Mouse (Mus musculus) CH12.LX (cell line): ENCODE measurements at regions not wholly inside any gene's neighbourhood (a gene's known extent, or its start where the extent isn't known, plus 50 kb on each side); places are given as distances from the start of the nearest gene placed in this dataset.

Experiments
- DNase-seq: peaks from one replicate; pipeline ENCODE4 v3.0.0-alpha.2; 2013; ENCODE audit errors: extremely low read depth
- H3K27ac ChIP-seq: 2 replicates; pipeline ENCODE4 v1.5.1; 2012; ENCODE audit warnings: low read depth, mild to moderate bottlenecking, control low read depth, moderate library complexity; ENCODE audit not compliant: insufficient read depth
- H3K27me3 ChIP-seq: replicated peaks from 2 replicates; pipeline ENCODE3; 2012; ENCODE audit warnings: inconsistent platforms
- H3K36me3 ChIP-seq, 2 experiments: replicated peaks in 1 of 2; 2 replicates each; pipeline versions ENCODE3 to v1.6.1; 2012; ENCODE audit warnings: inconsistent platforms in 1 of 2, low read length in 1 of 2, mild to moderate bottlenecking in 1 of 2, mixed read lengths in 1 of 2, moderate library complexity in 1 of 2; ENCODE audit not compliant: control insufficient read depth in 1 of 2, insufficient read depth in 1 of 2
- H3K4me1 ChIP-seq, 2 experiments: 2 replicates each; pipeline ENCODE4 v1.6.1; 2012; ENCODE audit warnings: inconsistent platforms in 1 of 2, moderate library complexity in 1 of 2; ENCODE audit not compliant: insufficient read depth in 2 of 2, control insufficient read depth in 1 of 2
- H3K4me2 ChIP-seq: 2 replicates; pipeline ENCODE4 v1.6.1; 2012; ENCODE audit warnings: low read depth, mild to moderate bottlenecking, control low read depth; ENCODE audit not compliant: poor library complexity, insufficient read depth, severe bottlenecking
- H3K4me3 ChIP-seq, 3 experiments: fragments of 150-350 bp in 1 of 3; sonication (generic) in 1 of 3; replicated peaks in 1 of 3; 2 replicates each; pipeline versions ENCODE3 to v1.5.1; 2011 to 2012; ENCODE audit warnings: low read depth in 2 of 3, low read length in 2 of 3, mild to moderate bottlenecking in 2 of 3, moderate library complexity in 2 of 3, control low read depth in 1 of 3, improper control_type of control experiment in 1 of 3, inconsistent platforms in 1 of 3, mixed read lengths in 1 of 3; ENCODE audit not compliant: poor library complexity in 1 of 3
- H3K79me2 ChIP-seq: replicated peaks from 2 replicates; pipeline ENCODE4 v1.6.1; 2012; ENCODE audit warnings: mild to moderate bottlenecking, moderate library complexity; ENCODE audit not compliant: control insufficient read depth, poor library complexity, insufficient read depth, severe bottlenecking; ENCODE audit errors: extremely low read depth
- H3K9ac ChIP-seq: 2 replicates; pipeline ENCODE4 v1.6.1; 2012; ENCODE audit warnings: low read depth, mild to moderate bottlenecking, control low read depth, moderate library complexity; ENCODE audit not compliant: insufficient read depth
- H3K9me3 ChIP-seq: replicated peaks from 2 replicates; pipeline ENCODE3; 2012; ENCODE audit warnings: low read length, inconsistent platforms, mixed read lengths
- E2F4 ChIP-seq: IDR thresholded peaks from 2 replicates; pipeline ENCODE4 v1.6.1; 2011; ENCODE audit warnings: low read depth, low read length, improper control_type of control experiment; ENCODE audit not compliant: insufficient replicate concordance
- ELF1 ChIP-seq: IDR thresholded peaks from 2 replicates; pipeline ENCODE4 v1.6.1; 2014; ENCODE audit warnings: low read depth, mild to moderate bottlenecking, inconsistent platforms, low read length, improper control_type of control experiment
- ETS1 ChIP-seq: conservative IDR thresholded peaks from 2 replicates; pipeline ENCODE4 v1.6.1; 2012; ENCODE audit warnings: low read depth, mild to moderate bottlenecking, inconsistent platforms, low read length, improper control_type of control experiment, moderate library complexity
- GABPA ChIP-seq: IDR thresholded peaks from 2 replicates; pipeline ENCODE4 v1.6.1; 2012; ENCODE audit warnings: low read depth, low read length, improper control_type of control experiment, inconsistent platforms; ENCODE audit not compliant: insufficient replicate concordance
- HCFC1 ChIP-seq: IDR thresholded peaks from 2 replicates; pipeline ENCODE4 v1.6.1; 2012; ENCODE audit warnings: low read depth, mild to moderate bottlenecking, inconsistent platforms, low read length, improper control_type of control experiment
- JUN ChIP-seq: IDR thresholded peaks from 2 replicates; pipeline ENCODE4 v1.6.1; 2011; ENCODE audit warnings: low read depth, mild to moderate bottlenecking, low read length, improper control_type of control experiment, moderate library complexity; ENCODE audit not compliant: insufficient read depth
- MAX ChIP-seq: IDR thresholded peaks from 2 replicates; pipeline ENCODE4 v1.6.1; 2011; ENCODE audit warnings: low read length, improper control_type of control experiment
- MEF2A ChIP-seq: IDR thresholded peaks from 2 replicates; pipeline ENCODE4 v1.6.1; 2014; ENCODE audit warnings: low read depth, mild to moderate bottlenecking, inconsistent platforms, low read length, improper control_type of control experiment, borderline replicate concordance
- MXI1 ChIP-seq: IDR thresholded peaks from 2 replicates; pipeline ENCODE4 v1.6.1; 2011; ENCODE audit warnings: mild to moderate bottlenecking, low read depth, low read length, improper control_type of control experiment
- MYC ChIP-seq: IDR thresholded peaks from 2 replicates; pipeline ENCODE4 v1.6.1; 2011; ENCODE audit warnings: low read depth, mild to moderate bottlenecking, improper control_type of control experiment, low read length
- NELFE ChIP-seq: IDR thresholded peaks from 2 replicates; pipeline ENCODE4 v1.6.1; 2011; ENCODE audit warnings: low read depth, low read length, improper control_type of control experiment
- POLR2A ChIP-seq: IDR thresholded peaks from 2 replicates; pipeline ENCODE4 v1.6.1; 2011; ENCODE audit warnings: low read depth, mild to moderate bottlenecking, improper control_type of control experiment, low read length
- POLR2AphosphoS2 ChIP-seq: IDR thresholded peaks from 2 replicates; pipeline ENCODE4 v1.6.1; 2011; ENCODE audit warnings: low read depth, low read length, improper control_type of control experiment
- RAD21 ChIP-seq: IDR thresholded peaks from 2 replicates; pipeline ENCODE4 v1.6.1; 2011; ENCODE audit warnings: low read depth, mild to moderate bottlenecking, low read length, improper control_type of control experiment, moderate library complexity
- RCOR1 ChIP-seq: conservative IDR thresholded peaks from 2 replicates; pipeline ENCODE4 v1.6.1; 2012; ENCODE audit warnings: low read depth, mild to moderate bottlenecking, inconsistent platforms, low read length, improper control_type of control experiment
- SMC3 ChIP-seq: IDR thresholded peaks from 2 replicates; pipeline ENCODE4 v1.6.1; 2011; ENCODE audit warnings: low read depth, low read length, improper control_type of control experiment
- UBTF ChIP-seq: IDR thresholded peaks from 2 replicates; pipeline ENCODE4 v1.6.1; 2012; ENCODE audit warnings: low read depth, mild to moderate bottlenecking, inconsistent platforms, low read length, improper control_type of control experiment, moderate library complexity
- USF1 ChIP-seq: IDR thresholded peaks from 2 replicates; pipeline ENCODE4 v1.6.1; 2014; ENCODE audit warnings: low read depth, mild to moderate bottlenecking, inconsistent platforms, low read length, improper control_type of control experiment
- ZC3H11A ChIP-seq: IDR thresholded peaks from 2 replicates; pipeline ENCODE4 v1.6.1; 2012; ENCODE audit warnings: low read depth, mild to moderate bottlenecking, inconsistent platforms, low read length, improper control_type of control experiment
- ZKSCAN1 ChIP-seq: IDR thresholded peaks from 2 replicates; pipeline ENCODE4 v1.6.1; 2012; ENCODE audit warnings: low read depth, inconsistent platforms, low read length, improper control_type of control experiment, borderline replicate concordance
- ZMIZ1 ChIP-seq: IDR thresholded peaks from 2 replicates; pipeline ENCODE4 v1.6.1; 2012; ENCODE audit warnings: low read depth, mild to moderate bottlenecking, inconsistent platforms, low read length, improper control_type of control experiment
- ZNF384 ChIP-seq: IDR thresholded peaks from 2 replicates; pipeline ENCODE4 v1.6.1; 2012; ENCODE audit warnings: low read depth, low read length, improper control_type of control experiment, inconsistent platforms
- dilution Hi-C: fragments of 300-500 bp; cut with MboI; formaldehyde crosslinking; loops from 2 replicates; pipeline ENCODE4 v1.14.3; 2020; ENCODE audit warnings: low sequenced_read_pairs; ENCODE audit not compliant: extremely low pct_unique_long_range_greater_than_20kb, extremely low pct_ligation_motif_present
- in situ Hi-C: fragments of 300-500 bp; cut with MboI; formaldehyde crosslinking; loops from 3 replicates; pipeline ENCODE4 v1.14.3; 2019; ENCODE audit warnings: low sequenced_read_pairs, low pct_ligation_motif_present, low pct_unique_long_range_greater_than_20kb, mixed read lengths

DNA sequence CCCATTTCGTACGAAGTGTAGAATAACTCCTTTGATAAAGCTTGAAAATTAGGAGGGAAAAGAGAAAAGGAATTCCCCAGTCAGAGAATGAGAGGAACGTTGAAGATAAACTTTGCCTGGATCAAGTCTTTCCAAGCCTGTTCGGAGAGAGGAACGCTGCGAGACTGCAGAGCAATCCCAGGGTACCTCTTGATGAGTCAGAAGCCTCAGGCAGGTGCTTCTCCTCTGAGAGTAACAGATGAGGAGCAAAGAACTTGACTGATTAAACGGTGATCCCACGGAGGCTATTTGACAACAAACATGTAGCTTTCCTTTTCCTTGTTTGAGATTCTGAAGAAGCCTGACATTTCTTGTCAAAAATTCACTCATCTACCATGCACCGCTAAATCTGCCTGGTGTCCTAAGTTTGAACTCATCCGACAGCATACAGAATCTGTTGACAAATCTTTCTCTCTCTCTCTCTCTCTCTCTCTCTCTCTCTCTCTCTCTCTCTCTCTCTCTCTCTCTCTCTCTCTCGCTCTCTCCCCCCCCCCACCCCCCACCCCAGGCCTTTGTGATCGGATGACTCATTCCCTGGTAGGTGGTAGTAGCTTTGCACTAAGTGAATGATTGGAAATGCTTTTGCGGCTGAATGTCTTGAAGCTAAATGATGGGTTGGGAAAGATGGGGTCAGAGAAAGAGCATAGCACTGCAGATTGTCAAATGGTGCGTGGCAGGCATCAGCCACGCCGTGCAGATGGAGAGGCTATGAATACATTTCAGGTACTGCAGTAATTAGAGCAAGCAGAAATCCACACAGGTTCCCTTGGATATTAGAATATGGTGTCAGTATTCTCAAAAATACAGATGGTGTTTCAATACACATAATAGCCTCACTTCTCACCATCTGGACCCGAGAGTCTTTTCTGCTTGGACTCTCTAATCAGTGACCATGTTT lies 496.1 kb upstream of the Atp2b1 start:
- Histone ChIP-seq H3K36me3 (no peaks in the 10 kb centered on the region), H3K27me3 (no peaks in the 10 kb centered on the region), H3K79me2 (no peaks in the 10 kb centered on the region), H3K4me1 (no peaks in the 10 kb centered on the region), H3K4me3 (no peak overlapping the region), H3K9ac (no peak overlapping the region), H3K27ac (no peak overlapping the region), H3K9me3 (no peaks in the 10 kb centered on the region), H3K4me2 (peak overlapping the region; percentile 15; the same call in 1 of the 2 replicates)
- in situ Hi-C loops (no loop called here), dilution Hi-C loops (no loop called here)
- no peak for TF ChIP-seq ZKSCAN1
- no peak for TF ChIP-seq E2F4
- no peak for TF ChIP-seq MEF2A
- no peak for TF ChIP-seq JUN
- no peak for TF ChIP-seq POLR2AphosphoS2
- TF ChIP-seq RCOR1 = no peak
- TF ChIP-seq ELF1 = no peak
- TF ChIP-seq ZC3H11A = no peak
- TF ChIP-seq MAX = no peak
- TF ChIP-seq ZMIZ1 = no peak
- no peak for TF ChIP-seq USF1
- TF ChIP-seq POLR2A = no peak
- no peak for DNase-seq

DNA sequence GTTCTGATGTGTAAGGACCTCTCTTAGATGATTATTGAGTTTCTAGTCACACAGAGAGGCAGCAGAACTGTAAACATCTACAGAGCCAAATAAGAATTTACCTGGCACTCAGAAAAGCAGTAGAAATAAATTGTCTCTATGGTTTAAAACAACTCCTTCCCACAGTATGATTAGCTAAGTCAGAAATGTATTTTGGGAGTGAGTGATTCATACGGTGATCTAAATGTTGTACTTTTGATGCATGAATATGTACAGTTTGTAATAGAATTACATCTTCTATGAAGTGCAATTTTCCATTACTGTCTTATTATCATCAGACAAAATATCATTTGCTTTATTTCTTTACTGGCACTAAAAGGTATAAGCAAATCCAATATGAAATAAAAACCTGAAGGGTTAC lies 489.8 kb upstream of the Atp2b1 start:
- TF ChIP-seq UBTF (no peak), ZKSCAN1 (no peak), ETS1 (no peak), ZMIZ1 (no peak), MXI1 (no peak), GABPA (no peak), POLR2AphosphoS2 (no peak), MAX (no peak), SMC3 (no peak), ZNF384 (no peak), HCFC1 (no peak), MYC (no peak), ZC3H11A (no peak), RAD21 (no peak), USF1 (no peak), ELF1 (no peak), NELFE (no peak)
- Histone ChIP-seq H3K27me3 (no peaks in the 10 kb centered on the region), H3K9ac (no peak overlapping the region), H3K4me1 (no peaks in the 10 kb centered on the region), H3K4me3 (no peak overlapping the region), H3K4me2 (no peak overlapping the region), H3K9me3 (no peaks in the 10 kb centered on the region), H3K79me2 (no peaks in the 10 kb centered on the region), H3K36me3 (no peaks in the 10 kb centered on the region), H3K27ac (no peak overlapping the region)
- no peak for DNase-seq
- in situ Hi-C loops = no loop called here
- dilution Hi-C loops = no loop called here
